Mouse (Mus musculus) brain, embryonic 14.5 days (tissue): ENCODE results near the gene Fzr1.

ENCODE experiments used
- CTCF ChIP-seq: fragments of 200-500 bp; IDR thresholded peaks from 2 replicates; pipeline ENCODE4 v1.5.1; 2012; ENCODE audit warnings: inconsistent platforms, mild to moderate bottlenecking, moderate library complexity, borderline replicate concordance; ENCODE audit not compliant: insufficient read depth, insufficient read length; ENCODE audit errors: extremely low read depth
- POLR2A ChIP-seq: fragments of 200-500 bp; IDR thresholded peaks from 2 replicates; pipeline ENCODE4 v1.6.1; 2012; ENCODE audit warnings: mild to moderate bottlenecking, inconsistent platforms, borderline replicate concordance; ENCODE audit not compliant: poor library complexity, insufficient read depth, insufficient read length, severe bottlenecking; ENCODE audit errors: extremely low read depth

GRCm38 (mm10) chr10:81404082-81404481, 25.8 kb upstream of the Fzr1 start:
- TF ChIP-seq CTCF: no peak
- TF ChIP-seq POLR2A: no peak
